Mouse (Mus musculus) spleen, adult 2 months (tissue): ENCODE data around the gene Retnla.

Experiments
- CTCF ChIP-seq: fragments of 200-500 bp; IDR thresholded peaks from 2 replicates; pipeline ENCODE4 v1.5.1; 2011; ENCODE audit warnings: mild to moderate bottlenecking, inconsistent platforms; ENCODE audit not compliant: insufficient read depth, insufficient read length, insufficient replicate concordance; ENCODE audit errors: extremely low read depth
- POLR2A ChIP-seq: fragments of 200-500 bp; IDR thresholded peaks from 2 replicates; pipeline ENCODE4 v1.6.1; 2011; ENCODE audit warnings: low read depth, low read length, inconsistent platforms

DNA sequence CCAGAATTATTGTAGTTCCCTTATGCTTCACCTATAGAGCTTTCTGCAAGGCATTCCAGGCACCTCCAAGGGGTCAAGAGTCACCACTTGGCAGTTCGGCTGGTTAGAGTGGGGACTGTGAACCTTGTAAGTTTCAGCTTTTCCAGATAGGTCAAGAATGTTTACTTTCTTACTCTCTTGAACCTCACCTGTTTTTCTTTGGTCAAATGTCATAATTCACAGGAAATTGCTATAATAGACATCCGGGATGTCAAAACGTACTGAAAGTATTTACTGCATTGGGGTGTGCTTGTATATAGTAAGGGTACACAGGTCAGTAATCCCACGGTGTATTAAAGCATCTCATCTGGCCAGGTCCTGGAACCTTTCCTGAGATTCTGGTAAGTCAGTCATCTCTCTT is 30.0 kb downstream of the Retnla start, which contains the start of gene Retnlg:
- TF ChIP-seq POLR2A (no peak), CTCF (no peak)
